Mouse (Mus musculus) forebrain, embryonic 12.5 days (tissue): ENCODE data around the gene Tbx3. TPM values are rescaled to one million over a fixed set of nuclear protein-coding genes. Genes with fewer than 3 reads are reported as not detected.

Experiments
- ATAC-seq: fragments of 200-750 bp; cut with Nextera tagmentation; 2 replicates; pipeline ENCODE4 v1.8.0; 2017; ENCODE audit warnings: moderate TSS enrichment; ENCODE audit not compliant: low FRiP score
- H3K27ac ChIP-seq: fragments of 300-500 bp; sonication (generic); 2 replicates; pipeline ENCODE4 v1.5.1; 2016; ENCODE audit warnings: mild to moderate bottlenecking
- H3K27me3 ChIP-seq: fragments of 300-500 bp; sonication (generic); 2 replicates; pipeline ENCODE4 v1.6.1; 2016; ENCODE audit warnings: mild to moderate bottlenecking
- H3K36me3 ChIP-seq: fragments of 300-500 bp; sonication (generic); replicated peaks from 2 replicates; pipeline ENCODE4 v1.6.1; 2016; ENCODE audit warnings: mild to moderate bottlenecking
- H3K4me1 ChIP-seq: fragments of 300-500 bp; sonication (generic); 2 replicates; pipeline ENCODE4 v1.6.1; 2016
- H3K4me2 ChIP-seq: fragments of 300-500 bp; sonication (generic); 2 replicates; pipeline ENCODE4 v1.6.1; 2016; ENCODE audit warnings: mild to moderate bottlenecking, moderate library complexity
- H3K4me3 ChIP-seq: fragments of 300-500 bp; sonication (generic); replicated peaks from 2 replicates; pipeline ENCODE4 v1.5.1; 2016; ENCODE audit warnings: mild to moderate bottlenecking
- H3K9ac ChIP-seq: fragments of 300-500 bp; sonication (generic); 2 replicates; pipeline ENCODE4 v1.6.1; 2016; ENCODE audit warnings: mild to moderate bottlenecking
- H3K9me3 ChIP-seq: fragments of 300-500 bp; sonication (generic); 2 replicates; pipeline ENCODE4 v1.6.1; 2016
- WGBS: fragments of 180-500 bp; shearing (Covaris S2); methylation state at CpG from one replicate; pipeline ENCODE4 v1.1.7; 2016; 5-methylcytosine and 5-hydroxymethylcytosine counted together
- polyA plus RNA-seq: library from polyadenylated mRNA; unstranded; fragments of >200 nt; fragmentation: Nextera tagmentation; extraction: Ambion mirVana; gene quantifications from 2 replicates; pipeline ENCODE4 v1.2.1, GENCODE M21; 2016

Gene Tbx3
- 1.7 and 2.3 TPM in 2 replicates for polyA plus RNA-seq

- no peaks in the 10 kb centered on the region for H3K36me3 ChIP-seq
- H3K4me2 ChIP-seq: peak within 1 kb of the TSS; percentile 52
- peaks cover 96% of the 10 kb centered on the region for H3K27me3 ChIP-seq
- H3K9me3 ChIP-seq: no peaks in the 10 kb centered on the region
- peak within 1 kb of the TSS; percentile 33 for H3K4me3 ChIP-seq
- peak within 1 kb of the TSS; percentile 38; the same call in 1 of the 2 replicates for H3K9ac ChIP-seq
- ATAC-seq: peak; percentile 94
- H3K27ac ChIP-seq: no peak within 1 kb of the TSS
- H3K4me1 ChIP-seq: peaks cover 21% of the 10 kb centered on the region
- WGBS: under 1% methylated on average over 43 of the region's 43 CpGs
These were observed at the start of gene Tbx3 for GRCm38 (mm10) chr5:119670566-119671108. Gene Tbx3 (plus strand): TSS chr5:119670669.

- Histone ChIP-seq H3K27me3 (peaks cover 56% of the 10 kb centered on the region), H3K9ac (no peak overlapping the region)
- 86% methylated on average over 1 of the region's 1 CpGs for WGBS
These were observed 48.4 kb upstream of the Tbx3 start for GRCm38 (mm10) chr5:119622076-119622475.

DNA sequence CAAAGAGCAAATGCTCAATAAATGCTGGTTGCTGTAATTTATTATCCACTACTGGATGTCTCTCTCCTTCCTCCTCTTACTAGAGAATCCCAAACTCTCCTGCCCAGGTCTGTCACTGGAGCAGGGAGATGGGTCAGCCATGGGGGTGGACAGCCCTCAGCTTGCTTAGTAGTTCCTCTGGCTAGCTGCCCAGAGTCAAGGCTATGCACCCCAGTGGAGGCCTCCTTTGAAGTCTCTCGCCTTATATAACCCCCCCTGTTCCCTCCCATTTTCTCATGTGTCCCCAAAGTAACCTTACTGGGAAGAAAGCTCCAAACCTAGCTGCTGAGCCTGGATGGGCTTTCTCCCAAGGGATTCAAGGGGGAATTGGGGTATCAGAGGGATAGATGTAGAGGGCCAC lies 45.9 kb upstream of the Tbx3 start:
- Histone ChIP-seq H3K9ac (no peak overlapping the region), H3K36me3 (no peaks in the 10 kb centered on the region), H3K4me2 (no peak overlapping the region), H3K4me3 (no peak overlapping the region), H3K4me1 (peaks cover 12% of the 10 kb centered on the region), H3K9me3 (no peaks in the 10 kb centered on the region), H3K27ac (no peak overlapping the region), H3K27me3 (peaks cover 77% of the 10 kb centered on the region)
- ATAC-seq: no peak
- WGBS: 41% methylated on average over 1 of the region's 1 CpGs

More at GRCm38 (mm10) chr5:119622076-119622475, 48.4 kb upstream of the Tbx3 start:
- H3K4me3 ChIP-seq: no peak overlapping the region
- peaks cover 10% of the 10 kb centered on the region; the same call in 1 of the 2 replicates for H3K4me1 ChIP-seq
- no peak for ATAC-seq
- H3K4me2 ChIP-seq: no peak overlapping the region
- no peak overlapping the region for H3K27ac ChIP-seq
- no peaks in the 10 kb centered on the region for H3K9me3 ChIP-seq
- H3K36me3 ChIP-seq: no peaks in the 10 kb centered on the region

GRCm38 (mm10) chr5:119625603-119626002 lies 44.9 kb upstream of the Tbx3 start:
- Histone ChIP-seq H3K9ac (no peak overlapping the region), H3K4me1 (peaks cover 12% of the 10 kb centered on the region), H3K36me3 (no peaks in the 10 kb centered on the region), H3K4me3 (no peak overlapping the region), H3K27me3 (peaks cover 71% of the 10 kb centered on the region), H3K9me3 (no peaks in the 10 kb centered on the region), H3K27ac (no peak overlapping the region), H3K4me2 (no peak overlapping the region)
- no peak for ATAC-seq
- WGBS: 3% methylated on average over 13 of the region's 13 CpGs

DNA sequence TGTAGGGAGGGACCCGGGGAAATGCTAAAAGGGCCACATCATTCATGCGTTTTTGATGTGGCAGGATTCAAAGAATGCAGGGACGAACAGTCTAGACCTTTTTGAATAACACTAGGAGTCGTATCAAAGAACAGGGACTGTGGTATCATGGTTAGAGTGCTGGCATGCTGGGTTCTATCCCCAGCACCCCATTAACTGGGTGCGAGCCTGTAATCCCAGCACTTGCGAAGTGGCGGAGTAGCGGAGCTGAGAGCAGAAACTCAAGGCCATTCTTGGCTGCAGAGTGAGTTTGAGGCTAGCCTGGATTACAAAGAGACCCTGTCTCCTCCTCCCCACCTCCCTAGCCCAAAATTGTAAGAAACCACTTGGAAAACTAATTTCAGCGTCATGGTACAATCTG lies 44.3 kb upstream of the Tbx3 start:
- H3K9ac ChIP-seq: no peak overlapping the region
- H3K27ac ChIP-seq: no peak overlapping the region
- no peak overlapping the region for H3K4me3 ChIP-seq
- WGBS: 9% methylated on average over 9 of the region's 9 CpGs
- H3K4me2 ChIP-seq: no peak overlapping the region; the same call in 1 of the 2 replicates
- no peak for ATAC-seq
- peaks cover 71% of the 10 kb centered on the region for H3K27me3 ChIP-seq
- peaks cover 12% of the 10 kb centered on the region for H3K4me1 ChIP-seq
- no peaks in the 10 kb centered on the region for H3K36me3 ChIP-seq
- H3K9me3 ChIP-seq: no peaks in the 10 kb centered on the region

- under 1% methylated on average over 22 of the region's 22 CpGs for WGBS
- H3K4me2 ChIP-seq: peak overlapping the region; percentile 46
- no peak for ATAC-seq
- H3K9me3 ChIP-seq: no peaks in the 10 kb centered on the region
- H3K27me3 ChIP-seq: peaks cover 71% of the 10 kb centered on the region
- H3K9ac ChIP-seq: no peak overlapping the region
- peaks cover 12% of the 10 kb centered on the region for H3K4me1 ChIP-seq
- H3K36me3 ChIP-seq: no peaks in the 10 kb centered on the region
- no peak overlapping the region for H3K27ac ChIP-seq
- peak overlapping the region; percentile 25 for H3K4me3 ChIP-seq
These were observed 43.8 kb upstream of the Tbx3 start for GRCm38 (mm10) chr5:119626662-119627061.

DNA sequence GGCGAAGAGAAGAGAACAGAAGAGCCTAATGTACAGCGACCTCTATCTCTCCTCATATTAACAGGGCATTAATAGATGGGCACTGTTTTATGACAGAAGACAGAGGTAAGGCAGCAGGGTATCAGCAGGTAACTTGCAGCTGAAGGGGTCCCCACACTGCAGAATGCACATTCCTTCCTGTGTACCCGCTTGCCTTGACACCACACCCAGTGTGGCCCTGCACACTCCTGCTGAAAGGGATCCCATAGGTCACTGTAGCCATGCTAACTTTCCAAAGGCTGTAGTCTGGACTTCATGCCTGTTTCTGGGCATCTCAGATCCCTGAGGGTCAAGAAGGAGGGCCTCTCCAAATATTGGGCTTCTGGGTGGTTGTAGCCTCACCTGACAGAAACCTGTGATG lies 42.4 kb upstream of the Tbx3 start:
- Histone ChIP-seq H3K9me3 (no peaks in the 10 kb centered on the region), H3K4me1 (peaks cover 12% of the 10 kb centered on the region), H3K4me3 (no peak overlapping the region), H3K36me3 (no peaks in the 10 kb centered on the region), H3K4me2 (no peak overlapping the region), H3K27ac (no peak overlapping the region), H3K27me3 (peaks cover 63% of the 10 kb centered on the region), H3K9ac (no peak overlapping the region)
- 79% methylated on average over 3 of the region's 3 CpGs for WGBS
- no peak for ATAC-seq

DNA sequence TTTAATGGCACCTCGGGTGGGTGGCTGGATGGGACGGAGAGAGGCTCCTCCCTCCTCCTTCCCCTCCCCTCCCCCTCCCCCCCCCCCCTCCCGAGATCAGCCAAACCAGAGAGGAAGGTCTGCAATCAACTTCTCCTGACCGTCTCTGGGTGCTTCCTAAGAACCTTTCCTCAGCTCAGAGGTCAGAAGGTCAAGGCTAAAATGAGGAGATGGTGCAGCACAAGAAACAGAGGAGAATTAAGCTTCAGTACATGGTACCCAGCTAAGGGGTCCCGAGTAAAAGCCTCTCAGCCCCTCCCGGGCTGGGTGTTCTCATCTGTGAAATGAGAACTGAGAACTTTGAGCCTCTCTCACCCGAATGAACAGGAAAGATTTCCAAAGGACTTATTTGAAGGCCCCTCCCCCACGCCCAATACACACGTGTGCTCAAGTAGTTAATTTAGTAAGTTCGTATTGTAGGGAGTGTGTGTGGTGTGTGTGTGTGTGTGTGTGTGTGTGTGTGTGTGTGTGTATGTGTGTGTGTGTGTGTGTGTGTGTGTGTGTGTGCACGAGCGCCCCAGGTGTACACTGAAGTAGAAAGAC lies 41.6 kb upstream of the Tbx3 start:
- Histone ChIP-seq H3K9me3 (no peaks in the 10 kb centered on the region), H3K27me3 (peaks cover 55% of the 10 kb centered on the region), H3K36me3 (no peaks in the 10 kb centered on the region), H3K27ac (no peak overlapping the region), H3K4me3 (no peak overlapping the region), H3K4me1 (peaks cover 12% of the 10 kb centered on the region), H3K4me2 (no peak overlapping the region), H3K9ac (no peak overlapping the region)
- no peak for ATAC-seq
- WGBS: 29% methylated on average over 11 of the region's 12 CpGs

- no peaks in the 10 kb centered on the region; the same call in 1 of the 2 replicates for H3K4me1 ChIP-seq
- H3K27me3 ChIP-seq: peaks cover 10% of the 10 kb centered on the region; the same call in 1 of the 2 replicates
- no peaks in the 10 kb centered on the region for H3K36me3 ChIP-seq
- no peak for ATAC-seq
- no peak overlapping the region for H3K27ac ChIP-seq
- WGBS: 85% methylated on average over 4 of the region's 4 CpGs
- no peak overlapping the region for H3K9ac ChIP-seq
- no peak overlapping the region for H3K4me3 ChIP-seq
- H3K9me3 ChIP-seq: no peaks in the 10 kb centered on the region
- H3K4me2 ChIP-seq: no peak overlapping the region
These were observed 36.9 kb upstream of the Tbx3 start for GRCm38 (mm10) chr5:119633581-119633980.

- no peak overlapping the region for H3K4me3 ChIP-seq
- no peak overlapping the region for H3K9ac ChIP-seq
- no peak overlapping the region for H3K4me2 ChIP-seq
- no peak overlapping the region for H3K27ac ChIP-seq
- H3K27me3 ChIP-seq: no peaks in the 10 kb centered on the region
- no peaks in the 10 kb centered on the region for H3K36me3 ChIP-seq
- H3K9me3 ChIP-seq: no peaks in the 10 kb centered on the region
- WGBS: 72% methylated on average over 2 of the region's 2 CpGs
- H3K4me1 ChIP-seq: no peaks in the 10 kb centered on the region
- no peak for ATAC-seq
These were observed 35.6 kb upstream of the Tbx3 start for GRCm38 (mm10) chr5:119634861-119635260.

- Histone ChIP-seq H3K9me3 (no peaks in the 10 kb centered on the region), H3K27me3 (peaks cover 26% of the 10 kb centered on the region), H3K4me3 (no peak overlapping the region), H3K36me3 (no peaks in the 10 kb centered on the region), H3K27ac (no peak overlapping the region), H3K9ac (no peak overlapping the region), H3K4me2 (no peak overlapping the region), H3K4me1 (no peaks in the 10 kb centered on the region)
- WGBS: 79% methylated on average over 12 of the region's 12 CpGs
- no peak for ATAC-seq
These were observed 32.2 kb upstream of the Tbx3 start for GRCm38 (mm10) chr5:119638300-119638699.

GRCm38 (mm10) chr5:119641094-119641493 lies 29.4 kb upstream of the Tbx3 start:
- H3K4me1 ChIP-seq: no peaks in the 10 kb centered on the region
- H3K27ac ChIP-seq: no peak overlapping the region
- no peaks in the 10 kb centered on the region for H3K9me3 ChIP-seq
- H3K4me3 ChIP-seq: no peak overlapping the region
- H3K4me2 ChIP-seq: no peak overlapping the region
- WGBS: 74% methylated on average over 9 of the region's 9 CpGs
- no peak overlapping the region for H3K9ac ChIP-seq
- H3K36me3 ChIP-seq: no peaks in the 10 kb centered on the region
- H3K27me3 ChIP-seq: peaks cover 36% of the 10 kb centered on the region
- no peak for ATAC-seq

- WGBS: 38% methylated on average over 3 of the region's 3 CpGs
- Histone ChIP-seq H3K27me3 (peaks cover 41% of the 10 kb centered on the region), H3K27ac (no peak overlapping the region), H3K4me3 (no peak overlapping the region), H3K36me3 (no peaks in the 10 kb centered on the region), H3K4me1 (no peaks in the 10 kb centered on the region), H3K9ac (no peak overlapping the region), H3K9me3 (no peaks in the 10 kb centered on the region), H3K4me2 (no peak overlapping the region)
- ATAC-seq: no peak
These were observed 28.8 kb upstream of the Tbx3 start for GRCm38 (mm10) chr5:119641714-119642113.
